Mouse (Mus musculus) stomach, embryonic 15.5 days (tissue): ENCODE measurements around the gene Gm20388. TPM values are rescaled to one million over a fixed set of nuclear protein-coding genes. Genes with fewer than 3 reads are reported as not detected.

Experiments
- ATAC-seq: fragments of 200-750 bp; cut with Nextera tagmentation; 2 replicates; pipeline ENCODE4 v1.8.0; 2017; ENCODE audit warnings: low read depth, moderate number of reproducible peaks, moderate TSS enrichment; ENCODE audit not compliant: insufficient read depth, low FRiP score
- H3K27ac ChIP-seq: fragments of 300-500 bp; sonication (generic); 2 replicates; pipeline ENCODE4 v1.5.1; 2015; ENCODE audit warnings: mild to moderate bottlenecking, inconsistent platforms
- H3K27me3 ChIP-seq: fragments of 300-500 bp; sonication (generic); replicated peaks from 2 replicates; pipeline ENCODE4 v1.6.1; 2015; ENCODE audit warnings: inconsistent platforms
- H3K36me3 ChIP-seq: fragments of 300-500 bp; sonication (generic); 2 replicates; pipeline ENCODE4 v1.6.1; 2015; ENCODE audit warnings: inconsistent platforms
- H3K4me1 ChIP-seq: fragments of 300-500 bp; sonication (generic); 2 replicates; pipeline ENCODE4 v1.6.1; 2015; ENCODE audit warnings: inconsistent platforms
- H3K4me2 ChIP-seq: fragments of 300-500 bp; sonication (generic); 2 replicates; pipeline ENCODE4 v1.6.1; 2015; ENCODE audit warnings: mild to moderate bottlenecking, inconsistent platforms
- H3K4me3 ChIP-seq: fragments of 300-500 bp; sonication (generic); replicated peaks from 2 replicates; pipeline ENCODE4 v1.5.1; 2015; ENCODE audit warnings: inconsistent platforms
- H3K9ac ChIP-seq: fragments of 300-500 bp; sonication (generic); 2 replicates; pipeline ENCODE4 v1.6.1; 2015; ENCODE audit warnings: inconsistent platforms
- H3K9me3 ChIP-seq: fragments of 300-500 bp; sonication (generic); 2 replicates; pipeline ENCODE4 v1.6.1; 2016; ENCODE audit warnings: inconsistent platforms
- WGBS: fragments of 180-500 bp; shearing (Covaris S2); methylation state at CpG from one replicate; pipeline ENCODE4 v1.1.7; 2015; 5-methylcytosine and 5-hydroxymethylcytosine counted together
- polyA plus RNA-seq: library from polyadenylated mRNA; unstranded; fragments of >200 nt; fragmentation: Nextera tagmentation; extraction: Ambion mirVana; gene quantifications from 2 replicates; pipeline ENCODE4 v1.2.1, GENCODE M21; 2015

Gm20388 gene
- polyA plus RNA-seq, 1 experiment from 2014 or later, result not detected

GRCm38 (mm10) chr8:122003646-122004045 lies 2093.0 kb downstream of the Gm20388 start:
- Histone ChIP-seq H3K4me1 (no peaks in the 10 kb centered on the region), H3K9me3 (no peaks in the 10 kb centered on the region), H3K4me3 (no peak overlapping the region), H3K27ac (no peak overlapping the region), H3K9ac (no peak overlapping the region), H3K4me2 (no peak overlapping the region), H3K36me3 (peaks cover 53% of the 10 kb centered on the region), H3K27me3 (no peaks in the 10 kb centered on the region)
- no peak for ATAC-seq
- WGBS, result 74% methylated on average over 8 of the region's 8 CpGs

- Histone ChIP-seq H3K9me3 (no peaks in the 10 kb centered on the region), H3K4me3 (no peak overlapping the region), H3K4me2 (no peak overlapping the region), H3K27me3 (no peaks in the 10 kb centered on the region), H3K9ac (no peak overlapping the region), H3K36me3 (peaks cover 53% of the 10 kb centered on the region), H3K27ac (no peak overlapping the region), H3K4me1 (no peaks in the 10 kb centered on the region)
- no peak for ATAC-seq
- WGBS, result 81% methylated on average over 5 of the region's 5 CpGs
Measured at GRCm38 (mm10) chr8:122004131-122004530, 2093.5 kb downstream of the Gm20388 start.

GRCm38 (mm10) chr8:122005422-122006204 lies 2095.0 kb downstream of the Gm20388 start:
- Histone ChIP-seq H3K9me3 (no peaks in the 10 kb centered on the region), H3K9ac (no peak overlapping the region), H3K36me3 (peaks cover 50% of the 10 kb centered on the region), H3K4me2 (no peak overlapping the region), H3K27ac (no peak overlapping the region), H3K27me3 (no peaks in the 10 kb centered on the region), H3K4me1 (no peaks in the 10 kb centered on the region), H3K4me3 (no peak overlapping the region)
- no peak for ATAC-seq
- 88% methylated on average over 25 of the region's 25 CpGs for WGBS

GRCm38 (mm10) chr8:122006688-122007484 lies 2096.2 kb downstream of the Gm20388 start:
- no peak for ATAC-seq
- peaks cover 38% of the 10 kb centered on the region for H3K36me3 ChIP-seq
- no peaks in the 10 kb centered on the region for H3K27me3 ChIP-seq
- H3K4me3 ChIP-seq, result no peak overlapping the region
- 80% methylated on average over 13 of the region's 13 CpGs for WGBS
- H3K27ac ChIP-seq, result no peak overlapping the region
- H3K4me2 ChIP-seq, result no peak overlapping the region
- no peaks in the 10 kb centered on the region for H3K4me1 ChIP-seq
- H3K9me3 ChIP-seq, result no peaks in the 10 kb centered on the region
- H3K9ac ChIP-seq, result no peak overlapping the region

GRCm38 (mm10) chr8:122008395-122008794 lies 2097.8 kb downstream of the Gm20388 start:
- 89% methylated on average over 5 of the region's 5 CpGs for WGBS
- no peaks in the 10 kb centered on the region for H3K9me3 ChIP-seq
- no peak overlapping the region for H3K9ac ChIP-seq
- H3K4me1 ChIP-seq, result no peaks in the 10 kb centered on the region
- H3K27ac ChIP-seq, result no peak overlapping the region
- H3K4me2 ChIP-seq, result no peak overlapping the region
- no peak overlapping the region for H3K4me3 ChIP-seq
- no peak for ATAC-seq
- H3K27me3 ChIP-seq, result no peaks in the 10 kb centered on the region
- peaks cover 27% of the 10 kb centered on the region for H3K36me3 ChIP-seq

GRCm38 (mm10) chr8:122010638-122011037 lies 2100.0 kb downstream of the Gm20388 start:
- no peak overlapping the region for H3K4me3 ChIP-seq
- no peak overlapping the region for H3K9ac ChIP-seq
- no peak overlapping the region for H3K27ac ChIP-seq
- no peaks in the 10 kb centered on the region for H3K27me3 ChIP-seq
- no peaks in the 10 kb centered on the region for H3K4me1 ChIP-seq
- H3K4me2 ChIP-seq, result no peak overlapping the region
- peaks cover 18% of the 10 kb centered on the region for H3K36me3 ChIP-seq
- WGBS, result 81% methylated on average over 5 of the region's 5 CpGs
- no peak for ATAC-seq
- H3K9me3 ChIP-seq, result no peaks in the 10 kb centered on the region

- H3K36me3 ChIP-seq, result peaks cover 18% of the 10 kb centered on the region
- WGBS, result 61% methylated on average over 7 of the region's 7 CpGs
Measured at GRCm38 (mm10) chr8:122011066-122011588, 2100.5 kb downstream of the Gm20388 start.

GRCm38 (mm10) chr8:122014606-122015005 lies 2104.0 kb downstream of the Gm20388 start:
- WGBS, result 65% methylated on average over 3 of the region's 3 CpGs
- no peaks in the 10 kb centered on the region for H3K9me3 ChIP-seq
- no peaks in the 10 kb centered on the region for H3K4me1 ChIP-seq
- ATAC-seq, result no peak
- no peak overlapping the region for H3K4me2 ChIP-seq
- H3K27me3 ChIP-seq, result no peaks in the 10 kb centered on the region
- no peaks in the 10 kb centered on the region for H3K36me3 ChIP-seq
- H3K9ac ChIP-seq, result no peak overlapping the region
- no peak overlapping the region for H3K4me3 ChIP-seq
- no peak overlapping the region for H3K27ac ChIP-seq

More at GRCm38 (mm10) chr8:122011066-122011588, 2100.5 kb downstream of the Gm20388 start:
- ATAC-seq, result no peak
- H3K9me3 ChIP-seq, result no peaks in the 10 kb centered on the region
- H3K4me2 ChIP-seq, result no peak overlapping the region
- H3K4me1 ChIP-seq, result no peaks in the 10 kb centered on the region
- no peak overlapping the region for H3K9ac ChIP-seq
- no peak overlapping the region for H3K27ac ChIP-seq
- H3K4me3 ChIP-seq, result no peak overlapping the region
- H3K27me3 ChIP-seq, result no peaks in the 10 kb centered on the region

GRCm38 (mm10) chr8:122018046-122018831 lies 2107.6 kb downstream of the Gm20388 start:
- H3K9me3 ChIP-seq, result no peaks in the 10 kb centered on the region
- H3K27ac ChIP-seq, result no peak overlapping the region; the same call in 1 of the 2 replicates
- H3K4me3 ChIP-seq, result no peak overlapping the region
- ATAC-seq, result no peak
- no peaks in the 10 kb centered on the region for H3K27me3 ChIP-seq
- H3K4me2 ChIP-seq, result no peak overlapping the region
- 68% methylated on average over 22 of the region's 22 CpGs for WGBS
- H3K9ac ChIP-seq, result no peak overlapping the region
- H3K36me3 ChIP-seq, result peaks cover 4% of the 10 kb centered on the region; the same call in 1 of the 2 replicates
- H3K4me1 ChIP-seq, result no peaks in the 10 kb centered on the region; the same call in 1 of the 2 replicates

GRCm38 (mm10) chr8:122019162-122019561 lies 2108.5 kb downstream of the Gm20388 start:
- H3K27me3 ChIP-seq, result no peaks in the 10 kb centered on the region
- no peak for ATAC-seq
- peaks cover 9% of the 10 kb centered on the region for H3K36me3 ChIP-seq
- WGBS, result 98% methylated on average over 1 of the region's 1 CpGs
- H3K9ac ChIP-seq, result no peak overlapping the region
- H3K4me2 ChIP-seq, result no peak overlapping the region
- no peaks in the 10 kb centered on the region; the same call in 1 of the 2 replicates for H3K4me1 ChIP-seq
- H3K27ac ChIP-seq, result no peak overlapping the region
- no peak overlapping the region for H3K4me3 ChIP-seq
- H3K9me3 ChIP-seq, result no peaks in the 10 kb centered on the region

- H3K36me3 ChIP-seq, result peaks cover 12% of the 10 kb centered on the region
- H3K9ac ChIP-seq, result no peak overlapping the region
- H3K4me3 ChIP-seq, result no peak overlapping the region
- no peak overlapping the region for H3K4me2 ChIP-seq
- no peak for ATAC-seq
- no peaks in the 10 kb centered on the region for H3K9me3 ChIP-seq
- H3K27me3 ChIP-seq, result no peaks in the 10 kb centered on the region
- no peaks in the 10 kb centered on the region; the same call in 1 of the 2 replicates for H3K4me1 ChIP-seq
- 77% methylated on average over 8 of the region's 8 CpGs for WGBS
- H3K27ac ChIP-seq, result no peak overlapping the region
Measured at GRCm38 (mm10) chr8:122020050-122020771, 2109.6 kb downstream of the Gm20388 start.
